11 mouse cellular contexts compared by ENCODE assay signal in the genomic region with DNA sequence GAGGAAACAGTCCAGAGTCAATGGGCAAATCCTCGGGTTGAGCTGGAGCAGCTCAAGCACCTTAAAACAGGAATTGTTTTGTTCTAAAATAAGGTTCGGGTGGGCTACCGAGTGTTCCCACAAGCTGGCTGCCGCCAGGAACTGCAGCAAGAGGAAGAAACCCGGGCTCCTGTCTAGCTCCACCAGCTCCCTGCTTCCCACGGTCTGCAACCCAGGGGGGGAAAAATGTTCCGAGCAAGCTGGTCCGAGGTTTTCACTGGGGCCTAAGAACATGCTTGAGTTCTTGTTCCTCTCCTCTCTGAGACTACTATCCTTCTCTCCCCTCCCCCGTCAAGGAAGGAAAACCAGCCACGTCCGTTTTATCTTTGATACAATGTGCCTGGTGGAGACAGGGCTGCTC.
DNase-seq lines count a peak whose midpoint lies in the region; ATAC-seq and TF ChIP-seq lines count a peak whose summit lies in the region.
"Had no signal": no experiment of that assay in that cellular context is flagged by ENCODE, and none has a peak within 500 bp of the region (broad histone marks: within the 10 kb centered on the region; RNA-seq: fewer than 3 reads in every experiment).

No protein-coding gene starts in this region.

- ATAC-seq in heart, embryonic 12.5 days (ENCODE audit: insufficient number of reproducible peaks, low FRiP score), result peak; percentile 36; the same call in 1 of the 2 replicates
- no peak for ATAC-seq in limb, embryonic 12.5 days (ENCODE audit: insufficient number of reproducible peaks, insufficient read depth, low FRiP score, low TSS enrichment, low read depth)
- no peak for ATAC-seq in heart, postnatal 0 days (ENCODE audit: insufficient read depth, low read depth)
- ATAC-seq in hindbrain, embryonic 11.5 days (ENCODE audit: low FRiP score), result no peak

- no peak overlapping the region for H3K4me3 ChIP-seq in heart, embryonic 12.5 days
- no peak overlapping the region for H3K4me3 ChIP-seq in limb, embryonic 12.5 days (replicated peaks)
- H3K4me3 ChIP-seq in limb, embryonic 10.5 days, result no peak overlapping the region
- H3K4me3 ChIP-seq in heart, postnatal 0 days (ENCODE audit: low read depth, low read length), result no peak overlapping the region
- H3K4me3 ChIP-seq in hindbrain, embryonic 11.5 days (ENCODE audit: low read depth, low read length), result no peak overlapping the region
- H3K4me3 ChIP-seq: erythroblast, embryonic 14.5 days had no signal

- peak overlapping the region; percentile 55 for H3K4me2 ChIP-seq in heart, embryonic 12.5 days
- no peak overlapping the region for H3K4me2 ChIP-seq in limb, embryonic 12.5 days
- peak overlapping the region; percentile 24 for H3K4me2 ChIP-seq in heart, postnatal 0 days (ENCODE audit: low read depth, low read length)
- H3K4me2 ChIP-seq in hindbrain, embryonic 11.5 days (replicated peaks; ENCODE audit: low read depth, low read length), result no peak overlapping the region

- no peak for TF ChIP-seq CTCF in heart, postnatal 0 days (IDR thresholded peaks at IDR 0.05; ENCODE audit: low read depth)

- no peaks in the 10 kb centered on the region for H3K36me3 ChIP-seq in heart, embryonic 12.5 days
- H3K36me3 ChIP-seq in limb, embryonic 12.5 days, result no peaks in the 10 kb centered on the region
- H3K36me3 ChIP-seq in limb, embryonic 10.5 days, result no peaks in the 10 kb centered on the region
- no peaks in the 10 kb centered on the region for H3K36me3 ChIP-seq in heart, postnatal 0 days (replicated peaks; ENCODE audit: control insufficient read depth, insufficient read depth, low read length)
- H3K36me3 ChIP-seq in hindbrain, embryonic 11.5 days (ENCODE audit: control insufficient read depth, insufficient read depth, low read length), result no peaks in the 10 kb centered on the region

- H3K9me3 ChIP-seq in heart, embryonic 12.5 days (replicated peaks), result no peaks in the 10 kb centered on the region; the same call in 1 of the 2 replicates
- H3K9me3 ChIP-seq in limb, embryonic 12.5 days, result no peaks in the 10 kb centered on the region
- H3K9me3 ChIP-seq in limb, embryonic 10.5 days (replicated peaks), result no peaks in the 10 kb centered on the region
- no peaks in the 10 kb centered on the region for H3K9me3 ChIP-seq in heart, postnatal 0 days (replicated peaks; ENCODE audit: control insufficient read depth, low read length)
- no peaks in the 10 kb centered on the region for H3K9me3 ChIP-seq in hindbrain, embryonic 11.5 days (ENCODE audit: control insufficient read depth, low read length)

- peak overlapping the region; percentile 61 for H3K27ac ChIP-seq in heart, embryonic 12.5 days (ENCODE audit: poor library complexity, severe bottlenecking)
- 0 out of 2 replicates have a peak overlapping the region, but pooled peaks have one; percentile 45 for H3K27ac ChIP-seq in limb, embryonic 12.5 days
- no peak overlapping the region for H3K27ac ChIP-seq in limb, embryonic 10.5 days
- H3K27ac ChIP-seq in heart, postnatal 0 days (ENCODE audit: low read depth), result no peak overlapping the region
- H3K27ac ChIP-seq in hindbrain, embryonic 11.5 days (ENCODE audit: low read depth, low read length), result no peak overlapping the region

- no peaks in the 10 kb centered on the region for H3K27me3 ChIP-seq in heart, embryonic 12.5 days (replicated peaks)
- peaks cover 62% of the 10 kb centered on the region for H3K27me3 ChIP-seq in limb, embryonic 12.5 days
- peaks cover 81% of the 10 kb centered on the region for H3K27me3 ChIP-seq in limb, embryonic 10.5 days (ENCODE audit: low read depth, poor library complexity, severe bottlenecking)
- no peaks in the 10 kb centered on the region for H3K27me3 ChIP-seq in heart, postnatal 0 days (ENCODE audit: control insufficient read depth, insufficient read depth, low read length)
- H3K27me3 ChIP-seq in hindbrain, embryonic 11.5 days (ENCODE audit: control insufficient read depth, insufficient read depth, low read length), result no peaks in the 10 kb centered on the region

- no peak for TF ChIP-seq EP300 in heart, postnatal 0 days (IDR thresholded peaks at IDR 0.05; ENCODE audit: low read depth)

- 11% methylated on average over 11 of the region's 11 CpGs for WGBS in heart, embryonic 12.5 days
- WGBS in limb, embryonic 12.5 days, result 40% methylated on average over 11 of the region's 11 CpGs
- WGBS in limb, embryonic 10.5 days, result 50% methylated on average over 11 of the region's 11 CpGs
- 15% methylated on average over 11 of the region's 11 CpGs for WGBS in heart, postnatal 0 days
- WGBS in hindbrain, embryonic 11.5 days, result 54% methylated on average over 11 of the region's 11 CpGs

- H3K9ac ChIP-seq in heart, embryonic 12.5 days, result peak overlapping the region; percentile 30
- H3K9ac ChIP-seq in limb, embryonic 12.5 days (replicated peaks), result no peak overlapping the region
- H3K9ac ChIP-seq in heart, postnatal 0 days (replicated peaks; ENCODE audit: low read depth, low read length), result 0 out of 2 replicates have a peak overlapping the region, but pooled peaks have one; percentile 22
- H3K9ac ChIP-seq in hindbrain, embryonic 11.5 days (ENCODE audit: low read depth, low read length), result no peak overlapping the region

- no peak for DNase-seq in heart, postnatal 4 days
- no peak for DNase-seq in limb, embryonic 10.5 days (ENCODE audit: low spot score)
- peak; percentile 39 for DNase-seq in brain, adult 2 months (ENCODE audit: low read depth, low spot score)
- no peak for DNase-seq in heart, postnatal 0 days (ENCODE audit: low spot score)
- no peak for DNase-seq in urinary bladder, postnatal 10 days (ENCODE audit: low spot score)
- DNase-seq in hindbrain, embryonic 11.5 days (ENCODE audit: low spot score), result no peak
- DNase-seq: cerebellum, adult 9-11 months; lung, adult 18-20 months had no signal

- H3K4me1 ChIP-seq in heart, embryonic 12.5 days (replicated peaks), result peaks cover 55% of the 10 kb centered on the region
- H3K4me1 ChIP-seq in limb, embryonic 12.5 days (replicated peaks), result peaks cover 70% of the 10 kb centered on the region
- H3K4me1 ChIP-seq in limb, embryonic 10.5 days, result peaks cover 68% of the 10 kb centered on the region
- peaks cover 49% of the 10 kb centered on the region for H3K4me1 ChIP-seq in heart, postnatal 0 days (ENCODE audit: control insufficient read depth, insufficient read depth)
- H3K4me1 ChIP-seq in hindbrain, embryonic 11.5 days (replicated peaks; ENCODE audit: control insufficient read depth, insufficient read depth, low read length), result peaks cover 2% of the 10 kb centered on the region; the same call in 1 of the 2 replicates

Comparison
In these comparisons a context has a peak if more than half of its experiments do, and no peak if none do; other contexts are left out.
1. H3K27ac ChIP-seq: peak in heart, embryonic 12.5 days (single experiment) and limb, embryonic 12.5 days (single experiment); none in limb, embryonic 10.5 days (single experiment), heart, postnatal 0 days (single experiment) and hindbrain, embryonic 11.5 days (single experiment).
2. H3K4me2 ChIP-seq: peak in heart, embryonic 12.5 days (single experiment) and heart, postnatal 0 days (single experiment); none in limb, embryonic 12.5 days (single experiment) and hindbrain, embryonic 11.5 days (single experiment).
3. H3K9ac ChIP-seq: peak in heart, embryonic 12.5 days (single experiment) and heart, postnatal 0 days (single experiment); none in limb, embryonic 12.5 days (single experiment) and hindbrain, embryonic 11.5 days (single experiment).